Mouse (Mus musculus) liver, embryonic 14.5 days (tissue): ENCODE measurements at regions not wholly inside any gene's neighbourhood (a gene's known extent, or its start where the extent isn't known, plus 50 kb on each side); places are given as distances from the start of the nearest gene placed in this dataset.

ENCODE experiments used
- CTCF ChIP-seq: IDR thresholded peaks from 2 replicates; pipeline ENCODE4 v1.5.1; 2016; ENCODE audit warnings: antibody characterized with exemption, low read depth, control low read depth
- EP300 ChIP-seq: IDR thresholded peaks from 2 replicates; pipeline ENCODE4 v1.6.1; 2016; ENCODE audit warnings: antibody characterized with exemption, low read depth

GRCm38 (mm10) chr11:104051986-104052385 is 80.7 kb upstream of the Crhr1 start:
- TF ChIP-seq EP300 (no peak), CTCF (no peak)
